Mouse (Mus musculus): ENCODE results near the gene Carhsp1.

GRCm38 (mm10) chr16:8676228-8676627 is 4.3 kb upstream of the Carhsp1 start:
- no peak for TF ChIP-seq POLR2A (IDR thresholded peaks at IDR 0.05; ENCODE audit: low read depth, low read length)
- TF ChIP-seq CTCF (conservative IDR thresholded peaks at IDR 0.05; ENCODE audit: insufficient read depth, insufficient read length, low read depth, low read length), result no peak
